Mouse (Mus musculus): ENCODE measurements around the gene Pygm.

DNA sequence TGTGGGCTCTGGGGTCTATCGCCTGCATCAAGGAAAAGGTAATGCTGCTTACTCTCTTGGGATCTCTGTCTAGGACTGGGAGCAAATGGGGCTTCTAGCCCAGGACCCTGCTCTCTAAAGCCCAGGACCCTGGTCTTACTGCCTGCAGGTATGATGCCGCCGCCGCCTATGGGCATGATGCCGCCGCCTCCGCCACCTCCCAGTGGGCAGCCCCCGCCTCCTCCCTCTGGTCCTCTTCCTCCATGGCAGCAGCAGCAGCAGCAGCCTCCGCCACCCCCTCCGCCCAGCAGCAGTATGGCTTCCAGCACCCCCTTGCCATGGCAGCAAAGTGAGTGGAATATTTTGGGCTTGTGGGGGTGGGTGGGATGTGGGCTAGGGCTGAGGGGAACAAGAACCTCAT lies 9.6 kb upstream of the Pygm start:
- no peak for TF ChIP-seq CTCF (IDR thresholded peaks at IDR 0.05; ENCODE audit: low read depth)
- TF ChIP-seq EP300 (optimal IDR thresholded peaks at IDR 0.05): no peak

All from stomach, postnatal 0 days (tissue).